Mouse (Mus musculus): Measurements from ENCODE around the gene Sh3pxd2b. TPM values are rescaled to one million over a fixed set of nuclear protein-coding genes. Genes with fewer than 3 reads are reported as not detected.

Sh3pxd2b gene
- total RNA-seq, 2 experiments from 2014 or later, result 5.8 to 7.7 TPM

DNA sequence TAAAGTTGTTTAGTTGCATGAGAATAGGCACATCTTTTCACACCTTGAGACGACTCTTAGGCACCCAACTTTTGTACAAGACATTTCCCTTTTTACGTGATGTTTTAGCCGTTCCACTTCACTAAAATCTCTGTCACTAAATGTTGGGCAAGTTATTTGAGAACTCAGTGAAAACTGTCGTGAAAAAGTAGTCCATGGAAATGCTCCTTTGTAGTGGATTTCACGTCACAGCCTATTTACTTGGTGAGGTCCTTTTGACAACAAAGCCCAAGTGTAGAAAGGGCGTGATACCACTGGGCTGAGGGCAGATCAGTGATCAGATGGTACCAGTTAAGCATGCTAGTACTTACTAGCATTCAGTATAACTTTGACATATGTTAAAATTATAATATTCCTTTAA is 108.7 kb downstream of the Sh3pxd2b start:
- intact Hi-C loops (cut with DNase I), result loop anchor here (5.0 kb wide), 2 partner anchors 36 to 76 kb away; partner anchors contain the start of genes Efcab9 and Stk10
- no peak for DNase-seq (ENCODE audit: low spot score)

DNA sequence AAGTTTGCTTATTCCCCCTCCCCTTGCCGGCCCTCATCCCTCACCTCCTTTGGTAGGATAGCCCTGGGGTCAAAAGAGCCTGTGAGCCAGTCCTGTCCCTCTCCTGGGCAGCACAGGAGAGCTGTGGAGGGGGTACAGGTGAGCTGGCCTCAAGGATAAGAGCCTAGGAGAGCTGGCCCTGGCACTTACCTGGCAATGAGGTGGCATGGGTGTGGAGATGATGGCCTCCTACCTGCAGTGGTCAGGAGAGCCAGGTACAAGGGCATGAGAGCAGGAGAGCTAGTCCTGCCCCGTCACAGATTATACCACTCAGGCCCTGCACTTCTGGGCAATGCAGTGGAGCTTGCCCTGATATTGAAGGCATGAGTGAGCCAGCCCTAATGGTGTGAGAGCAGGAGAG is 116.7 kb downstream of the Sh3pxd2b start:
- no peak for DNase-seq (ENCODE audit: low spot score)
- intact Hi-C loops (cut with DNase I), result no loop called here

GRCm38 (mm10) chr11:32471925-32472324 is 124.3 kb downstream of the Sh3pxd2b start:
- intact Hi-C loops (cut with DNase I), result no loop called here
- no peak for DNase-seq (ENCODE audit: low spot score)

DNA sequence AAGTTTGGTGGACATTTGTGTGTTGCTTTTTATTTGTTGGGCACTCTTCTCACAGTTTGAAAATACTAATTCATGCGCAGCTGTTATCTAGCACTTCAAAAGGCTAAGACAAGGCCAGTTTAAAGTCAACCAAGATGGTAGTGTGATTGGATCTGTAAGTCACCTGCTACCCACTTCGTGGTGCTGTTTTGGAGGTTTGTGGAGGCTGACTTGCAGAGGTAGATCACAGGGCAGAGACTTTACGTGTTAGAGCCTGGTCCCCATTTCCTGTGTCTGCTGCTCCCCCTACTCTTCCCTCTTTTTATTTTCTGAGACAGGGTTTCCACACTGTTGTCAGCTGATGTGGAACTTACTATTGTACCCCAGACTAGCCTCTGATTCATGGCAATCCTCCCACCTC is 127.1 kb downstream of the Sh3pxd2b start:
- no peak for DNase-seq (ENCODE audit: low spot score)
- intact Hi-C loops (cut with DNase I), result no loop called here

DNA sequence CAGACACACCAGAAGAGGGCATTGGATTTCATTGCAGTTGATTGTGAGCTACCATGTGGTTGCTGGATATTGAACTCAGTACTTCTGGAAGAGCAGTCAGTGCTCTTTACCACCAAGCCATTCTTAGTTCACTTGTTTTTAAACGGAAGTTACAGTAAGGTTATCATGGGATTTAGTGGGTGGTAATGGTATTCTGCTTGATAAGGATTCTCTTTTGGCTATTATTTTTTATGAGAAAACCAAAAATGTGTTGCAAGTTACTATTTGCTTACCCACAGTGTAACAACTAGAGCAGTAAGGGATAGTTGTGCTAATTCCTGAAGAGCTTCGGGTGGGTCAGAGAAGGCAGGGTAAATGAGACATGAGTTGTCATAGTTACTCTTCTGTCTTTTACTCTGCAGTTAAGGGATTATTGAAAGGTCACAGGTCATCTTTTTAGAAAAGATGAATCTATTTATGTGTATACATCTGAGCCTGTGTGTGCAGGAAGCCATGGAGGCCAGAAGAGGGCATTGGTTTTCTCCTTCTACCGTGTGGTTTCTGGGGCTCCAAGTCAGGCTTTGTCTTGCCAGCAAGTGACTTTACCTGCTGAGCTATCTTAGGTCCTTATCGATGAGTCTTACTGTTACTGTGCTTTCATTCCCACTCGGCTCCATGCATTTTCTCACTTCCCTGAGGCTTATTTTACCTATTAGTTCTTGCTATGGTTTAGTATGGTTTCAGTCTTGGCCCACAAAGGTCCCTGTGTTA is 128.0 kb downstream of the Sh3pxd2b start:
- intact Hi-C loops (cut with DNase I), result no loop called here
- no peak for DNase-seq (ENCODE audit: low spot score)

Other genes starting within 250 kb of the Sh3pxd2b start
- gene Il9r, start 147.5 kb upstream of the Sh3pxd2b start, total RNA-seq (2021), result not detected
- 10 to 100 TPM; 11.1 to 12.4 TPM for gene Snrnp25, start 142.4 kb upstream of the Sh3pxd2b start, total RNA-seq (2021)
- gene Rhbdf1, start 125.5 kb upstream of the Sh3pxd2b start, total RNA-seq (2021), result 10 to 100 TPM; 21.9 to 25.0 TPM
- gene Mpg, start 121.3 kb upstream of the Sh3pxd2b start, total RNA-seq (2021), result 1 to 10 TPM; 5.1 to 6.0 TPM
- 10 to 100 TPM; 26.8 to 29.8 TPM for gene Nprl3, start 80.1 kb upstream of the Sh3pxd2b start, total RNA-seq (2021)
- not detected for gene Hba-x, start 71.4 kb upstream of the Sh3pxd2b start, total RNA-seq (2021)
- over 10,000 TPM in 1 of 2 experiments, 1,000 to 10,000 TPM in 1; 9,129 to 20,531 TPM for gene Hba-a1, start 64.3 kb upstream of the Sh3pxd2b start, total RNA-seq (2021)
- gene Hbq1b, start 60.9 kb upstream of the Sh3pxd2b start, total RNA-seq (2021), result 1 to 10 TPM in 1 of 2 experiments, under 1 TPM in 1; 0.70 to 1.9 TPM
- over 10,000 TPM in 1 of 2 experiments, 1,000 to 10,000 TPM in 1; 8,713 to 18,074 TPM for gene Hba-a2, start 51.3 kb upstream of the Sh3pxd2b start, total RNA-seq (2021)
- 1 to 10 TPM; 1.3 to 2.0 TPM for gene Hbq1a, start 47.8 kb upstream of the Sh3pxd2b start, total RNA-seq (2021)
- 1 to 10 TPM; 6.3 to 8.9 TPM for gene Ubtd2, start 107.5 kb downstream of the Sh3pxd2b start, total RNA-seq (2021)
- under 1 TPM in 1 of 2 experiments, not detected in 1; 0.61 TPM for gene Efcab9, start 184.3 kb downstream of the Sh3pxd2b start, total RNA-seq (2021)
- 10 to 100 TPM in 1 of 2 experiments, 1 to 10 TPM in 1; 9.8 to 11.0 TPM for gene Stk10, start 185.5 kb downstream of the Sh3pxd2b start, total RNA-seq (2021)

Measured in heart, postnatal 25 days (tissue).